Mouse (Mus musculus): Measurements from ENCODE around the gene Haus6. TPM values are rescaled to one million over a fixed set of nuclear protein-coding genes. Genes with fewer than 3 reads are reported as not detected.
"Not testable (repeated sequence)": the region's sequence is repeated elsewhere in the genome, so short reads cannot be mapped to it uniquely, and the experiment has no call there.

Haus6 gene
- polyA plus RNA-seq, 1 experiment from 2014 or later: 11.5 TPM

- H3K27ac ChIP-seq (ENCODE audit: low read depth, low read length): no peak overlapping the region
- H3K27me3 ChIP-seq (replicated peaks; ENCODE audit: control insufficient read depth, insufficient read depth, low read length): no peaks in the 10 kb centered on the region
- H3K36me3 ChIP-seq (ENCODE audit: control insufficient read depth, insufficient read depth, low read length): no peaks in the 10 kb centered on the region
- no peaks in the 10 kb centered on the region for H3K9me3 ChIP-seq (replicated peaks; ENCODE audit: control insufficient read depth, low read length)
- no peaks in the 10 kb centered on the region for H3K4me1 ChIP-seq (ENCODE audit: control insufficient read depth, insufficient read depth, low read length)
- H3K4me2 ChIP-seq (ENCODE audit: low read length): no peak overlapping the region
- no peak overlapping the region for H3K9ac ChIP-seq (ENCODE audit: low read length)
- no peak overlapping the region for H3K4me3 ChIP-seq (ENCODE audit: low read depth, low read length)
- DNase-seq (ENCODE audit: low spot score) (no peak), ATAC-seq (no peak)
- WGBS: 85% methylated on average over 4 of the region's 4 CpGs
Measured at GRCm38 (mm10) chr4:86631831-86632230, 20.0 kb upstream of the Haus6 start.

- not testable (repeated sequence) for H3K36me3 ChIP-seq (ENCODE audit: control insufficient read depth, insufficient read depth, low read length); H3K4me2 ChIP-seq (ENCODE audit: low read length); H3K9ac ChIP-seq (ENCODE audit: low read length); H3K27ac ChIP-seq (ENCODE audit: low read depth, low read length); H3K27me3 ChIP-seq (replicated peaks; ENCODE audit: control insufficient read depth, insufficient read depth, low read length); ATAC-seq; H3K4me1 ChIP-seq (ENCODE audit: control insufficient read depth, insufficient read depth, low read length); H3K4me3 ChIP-seq (ENCODE audit: low read depth, low read length); H3K9me3 ChIP-seq (replicated peaks; ENCODE audit: control insufficient read depth, low read length); DNase-seq (ENCODE audit: low spot score)
- 89% methylated on average over 7 of the region's 7 CpGs for WGBS
Measured at GRCm38 (mm10) chr4:86626496-86626895, 14.6 kb upstream of the Haus6 start.

GRCm38 (mm10) chr4:86625463-86625862 is 13.6 kb upstream of the Haus6 start:
- no peak overlapping the region for H3K9ac ChIP-seq (ENCODE audit: low read length)
- DNase-seq (ENCODE audit: low spot score) (no peak), ATAC-seq (no peak)
- H3K9me3 ChIP-seq (replicated peaks; ENCODE audit: control insufficient read depth, low read length): no peaks in the 10 kb centered on the region
- H3K27ac ChIP-seq (ENCODE audit: low read depth, low read length): no peak overlapping the region
- H3K4me3 ChIP-seq (ENCODE audit: low read depth, low read length): no peak overlapping the region
- no peaks in the 10 kb centered on the region for H3K4me1 ChIP-seq (ENCODE audit: control insufficient read depth, insufficient read depth, low read length)
- no peaks in the 10 kb centered on the region for H3K36me3 ChIP-seq (ENCODE audit: control insufficient read depth, insufficient read depth, low read length)
- WGBS: 88% methylated on average over 5 of the region's 5 CpGs
- H3K27me3 ChIP-seq (replicated peaks; ENCODE audit: control insufficient read depth, insufficient read depth, low read length): no peaks in the 10 kb centered on the region
- no peak overlapping the region for H3K4me2 ChIP-seq (ENCODE audit: low read length)

GRCm38 (mm10) chr4:86622532-86622931 is 10.7 kb upstream of the Haus6 start:
- H3K4me2 ChIP-seq (ENCODE audit: low read length); DNase-seq (ENCODE audit: low spot score); H3K4me3 ChIP-seq (ENCODE audit: low read depth, low read length); H3K27ac ChIP-seq (ENCODE audit: low read depth, low read length); H3K9ac ChIP-seq (ENCODE audit: low read length); ATAC-seq; H3K9me3 ChIP-seq (replicated peaks; ENCODE audit: control insufficient read depth, low read length); H3K36me3 ChIP-seq (ENCODE audit: control insufficient read depth, insufficient read depth, low read length); H3K27me3 ChIP-seq (replicated peaks; ENCODE audit: control insufficient read depth, insufficient read depth, low read length); H3K4me1 ChIP-seq (ENCODE audit: control insufficient read depth, insufficient read depth, low read length): not testable (repeated sequence)
- WGBS: 71% methylated on average over 1 of the region's 1 CpGs

- no peak overlapping the region for H3K4me3 ChIP-seq (ENCODE audit: low read depth, low read length)
- H3K36me3 ChIP-seq (ENCODE audit: control insufficient read depth, insufficient read depth, low read length): no peaks in the 10 kb centered on the region
- H3K4me2 ChIP-seq (ENCODE audit: low read length): no peak overlapping the region
- WGBS: 74% methylated on average over 3 of the region's 3 CpGs
- no peaks in the 10 kb centered on the region for H3K9me3 ChIP-seq (replicated peaks; ENCODE audit: control insufficient read depth, low read length)
- DNase-seq (ENCODE audit: low spot score): no peak
- H3K27me3 ChIP-seq (replicated peaks; ENCODE audit: control insufficient read depth, insufficient read depth, low read length): no peaks in the 10 kb centered on the region
- no peak overlapping the region for H3K27ac ChIP-seq (ENCODE audit: low read depth, low read length)
- no peaks in the 10 kb centered on the region for H3K4me1 ChIP-seq (ENCODE audit: control insufficient read depth, insufficient read depth, low read length)
- no peak overlapping the region for H3K9ac ChIP-seq (ENCODE audit: low read length)
- ATAC-seq: no peak
Measured at GRCm38 (mm10) chr4:86622116-86622515, 10.3 kb upstream of the Haus6 start.

GRCm38 (mm10) chr4:86620506-86620905 is 8.7 kb upstream of the Haus6 start:
- no peaks in the 10 kb centered on the region for H3K36me3 ChIP-seq (ENCODE audit: control insufficient read depth, insufficient read depth, low read length)
- H3K27ac ChIP-seq (ENCODE audit: low read depth, low read length): no peak overlapping the region
- DNase-seq (ENCODE audit: low spot score) (no peak), ATAC-seq (no peak)
- no peak overlapping the region for H3K4me3 ChIP-seq (ENCODE audit: low read depth, low read length)
- H3K4me2 ChIP-seq (ENCODE audit: low read length): no peak overlapping the region
- H3K27me3 ChIP-seq (replicated peaks; ENCODE audit: control insufficient read depth, insufficient read depth, low read length): no peaks in the 10 kb centered on the region
- no peaks in the 10 kb centered on the region for H3K4me1 ChIP-seq (ENCODE audit: control insufficient read depth, insufficient read depth, low read length)
- H3K9me3 ChIP-seq (replicated peaks; ENCODE audit: control insufficient read depth, low read length): no peaks in the 10 kb centered on the region
- H3K9ac ChIP-seq (ENCODE audit: low read length): no peak overlapping the region
- 79% methylated on average over 2 of the region's 2 CpGs for WGBS

- Histone ChIP-seq H3K9ac (ENCODE audit: low read length) (peak overlapping the region; percentile 47; the same call in 1 of the 2 replicates), H3K9me3 (replicated peaks; ENCODE audit: control insufficient read depth, low read length) (no peaks in the 10 kb centered on the region), H3K4me3 (ENCODE audit: low read depth, low read length) (peak overlapping the region; percentile 86), H3K4me1 (ENCODE audit: control insufficient read depth, insufficient read depth, low read length) (peaks cover 5% of the 10 kb centered on the region), H3K36me3 (ENCODE audit: control insufficient read depth, insufficient read depth, low read length) (0 out of 2 replicates have a peak, but pooled peaks cover 1% of the 10 kb centered on the region), H3K27me3 (replicated peaks; ENCODE audit: control insufficient read depth, insufficient read depth, low read length) (no peaks in the 10 kb centered on the region), H3K4me2 (ENCODE audit: low read length) (peak overlapping the region; percentile 85), H3K27ac (ENCODE audit: low read depth, low read length) (no peak overlapping the region)
- DNase-seq (ENCODE audit: low spot score) (no peak), ATAC-seq (no peak; the same call in 1 of the 2 replicates)
- WGBS: 41% methylated on average over 8 of the region's 8 CpGs
Measured at GRCm38 (mm10) chr4:86612289-86612620, 400 bp upstream of the Haus6 start.

- Histone ChIP-seq H3K27ac (ENCODE audit: low read depth, low read length) (no peak overlapping the region), H3K4me3 (ENCODE audit: low read depth, low read length) (no peak overlapping the region), H3K9ac (ENCODE audit: low read length) (no peak overlapping the region), H3K27me3 (replicated peaks; ENCODE audit: control insufficient read depth, insufficient read depth, low read length) (no peaks in the 10 kb centered on the region), H3K4me2 (ENCODE audit: low read length) (no peak overlapping the region), H3K36me3 (ENCODE audit: control insufficient read depth, insufficient read depth, low read length) (peaks cover 34% of the 10 kb centered on the region), H3K4me1 (ENCODE audit: control insufficient read depth, insufficient read depth, low read length) (no peaks in the 10 kb centered on the region), H3K9me3 (replicated peaks; ENCODE audit: control insufficient read depth, low read length) (no peaks in the 10 kb centered on the region)
- DNase-seq (ENCODE audit: low spot score) (no peak), ATAC-seq (no peak)
- 97% methylated on average over 2 of the region's 2 CpGs for WGBS
Measured at GRCm38 (mm10) chr4:86591304-86591703, 20.6 kb downstream of the Haus6 start.

- DNase-seq (ENCODE audit: low spot score) (peak; percentile 28), ATAC-seq (no peak)
- no peak overlapping the region for H3K4me2 ChIP-seq (ENCODE audit: low read length)
- H3K4me1 ChIP-seq (ENCODE audit: control insufficient read depth, insufficient read depth, low read length): no peaks in the 10 kb centered on the region
- no peaks in the 10 kb centered on the region for H3K27me3 ChIP-seq (replicated peaks; ENCODE audit: control insufficient read depth, insufficient read depth, low read length)
- WGBS: 84% methylated on average over 3 of the region's 3 CpGs
- H3K9me3 ChIP-seq (replicated peaks; ENCODE audit: control insufficient read depth, low read length): no peaks in the 10 kb centered on the region
- H3K36me3 ChIP-seq (ENCODE audit: control insufficient read depth, insufficient read depth, low read length): peaks cover 55% of the 10 kb centered on the region
- no peak overlapping the region for H3K9ac ChIP-seq (ENCODE audit: low read length)
- no peak overlapping the region for H3K4me3 ChIP-seq (ENCODE audit: low read depth, low read length)
- no peak overlapping the region for H3K27ac ChIP-seq (ENCODE audit: low read depth, low read length)
Measured at GRCm38 (mm10) chr4:86588236-86588635, 23.6 kb downstream of the Haus6 start.
